Mouse (Mus musculus): ENCODE results near the gene Zmym4. TPM values are rescaled to one million over a fixed set of nuclear protein-coding genes. Genes with fewer than 3 reads are reported as not detected.
"Not testable (repeated sequence)": the region's sequence is repeated elsewhere in the genome, so short reads cannot be mapped to it uniquely, and the experiment has no call there.

Gene Zmym4
- 12.9 and 13.7 TPM in 2 replicates for polyA plus RNA-seq (2015; fragmentation: Nextera tagmentation; extraction: Ambion mirVana)

DNA sequence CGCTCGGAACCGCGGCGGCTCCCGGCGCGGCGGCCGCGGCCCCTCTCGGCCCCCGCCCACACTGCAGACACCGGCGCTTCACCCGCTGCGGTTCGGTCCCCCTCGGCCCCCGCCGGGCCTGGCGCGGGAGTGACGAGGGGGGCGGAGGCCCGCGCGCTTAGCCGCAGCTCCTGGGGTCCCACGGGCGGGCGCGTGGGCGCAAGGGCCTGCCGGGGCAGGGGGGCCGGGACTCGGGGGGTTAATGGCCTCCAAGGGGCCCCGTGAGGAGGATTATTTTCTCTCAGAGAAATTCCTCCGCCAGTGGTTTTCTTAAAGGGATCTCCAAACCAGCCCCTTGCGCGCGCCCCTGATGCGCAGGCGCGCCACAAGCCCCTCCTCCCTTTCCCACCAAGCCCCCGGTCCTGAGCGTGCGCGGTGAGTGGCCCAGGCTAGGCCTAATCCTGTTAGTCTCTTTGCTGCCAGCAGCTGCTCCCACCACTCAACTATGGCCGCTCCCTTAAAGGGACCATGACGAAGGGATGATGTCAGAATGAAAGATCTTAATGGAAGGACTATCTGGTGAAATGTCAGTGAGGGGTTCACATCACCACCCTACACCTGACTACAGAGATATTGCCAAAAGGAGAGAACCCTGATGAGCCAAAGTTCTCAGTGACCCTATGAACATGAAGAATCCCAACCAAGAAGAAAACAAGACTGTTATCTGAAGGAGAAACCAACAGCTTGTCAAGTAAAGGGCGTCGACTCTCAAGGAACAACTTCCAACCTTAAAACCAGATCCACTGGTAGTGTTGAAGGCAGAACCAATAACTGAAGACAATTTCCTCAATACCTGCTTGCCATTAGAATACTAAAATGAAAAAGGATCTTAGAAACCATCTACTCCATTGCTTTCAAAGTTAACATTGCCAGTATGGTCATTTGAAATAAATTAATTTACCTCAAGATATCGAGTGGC lies at the start of gene Zmym4:
Gene Zmym4 (minus strand): TSS at position 272 of the 958 bp plus-strand sequence.
- H3K4me2 ChIP-seq, result peak within 1 kb of the TSS; percentile 85
- no peaks in the 10 kb centered on the region for H3K27me3 ChIP-seq (replicated peaks)
- peak within 1 kb of the TSS; percentile 100 for H3K9ac ChIP-seq
- peak; percentile 88 for ATAC-seq (ENCODE audit: extremely low read depth, insufficient number of reproducible peaks, low FRiP score, low TSS enrichment)
- H3K9me3 ChIP-seq, result no peaks in the 10 kb centered on the region
- peak within 1 kb of the TSS; percentile 97 for H3K4me3 ChIP-seq
- H3K4me1 ChIP-seq, result peaks cover 8% of the 10 kb centered on the region
- no peaks in the 10 kb centered on the region for H3K36me3 ChIP-seq
- H3K27ac ChIP-seq (replicated peaks), result peak within 1 kb of the TSS; percentile 96
- WGBS, result 7% methylated on average over 37 of the region's 54 CpGs

DNA sequence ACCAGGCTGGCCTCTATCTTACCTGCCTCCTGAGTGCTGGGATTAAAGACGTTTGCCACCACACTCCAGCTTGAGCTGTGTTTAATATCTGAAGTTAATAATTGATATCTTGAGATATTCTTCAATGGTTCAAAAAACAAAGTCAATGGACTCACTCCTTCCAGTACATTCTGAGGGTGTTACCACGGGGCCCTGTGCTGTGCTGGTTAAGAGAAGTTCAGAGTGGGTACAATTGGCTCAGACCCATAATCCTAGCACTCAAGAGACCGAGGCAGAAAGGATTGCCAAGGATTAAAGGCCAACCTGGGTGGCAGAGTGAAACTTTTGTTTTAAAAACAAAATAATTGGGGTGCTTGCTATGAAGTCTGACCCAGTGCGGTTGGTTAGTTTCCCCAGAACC lies 48.4 kb upstream of the Zmym4 start:
- no peaks in the 10 kb centered on the region for H3K27me3 ChIP-seq (replicated peaks)
- H3K4me2 ChIP-seq, result no peak overlapping the region
- H3K4me3 ChIP-seq, result no peak overlapping the region
- no peak overlapping the region for H3K9ac ChIP-seq
- no peak for ATAC-seq (ENCODE audit: extremely low read depth, insufficient number of reproducible peaks, low FRiP score, low TSS enrichment)
- peaks cover 4% of the 10 kb centered on the region for H3K4me1 ChIP-seq
- 82% methylated on average over 4 of the region's 4 CpGs for WGBS
- no peak overlapping the region for H3K27ac ChIP-seq (replicated peaks)
- H3K36me3 ChIP-seq, result no peaks in the 10 kb centered on the region
- no peaks in the 10 kb centered on the region for H3K9me3 ChIP-seq

DNA sequence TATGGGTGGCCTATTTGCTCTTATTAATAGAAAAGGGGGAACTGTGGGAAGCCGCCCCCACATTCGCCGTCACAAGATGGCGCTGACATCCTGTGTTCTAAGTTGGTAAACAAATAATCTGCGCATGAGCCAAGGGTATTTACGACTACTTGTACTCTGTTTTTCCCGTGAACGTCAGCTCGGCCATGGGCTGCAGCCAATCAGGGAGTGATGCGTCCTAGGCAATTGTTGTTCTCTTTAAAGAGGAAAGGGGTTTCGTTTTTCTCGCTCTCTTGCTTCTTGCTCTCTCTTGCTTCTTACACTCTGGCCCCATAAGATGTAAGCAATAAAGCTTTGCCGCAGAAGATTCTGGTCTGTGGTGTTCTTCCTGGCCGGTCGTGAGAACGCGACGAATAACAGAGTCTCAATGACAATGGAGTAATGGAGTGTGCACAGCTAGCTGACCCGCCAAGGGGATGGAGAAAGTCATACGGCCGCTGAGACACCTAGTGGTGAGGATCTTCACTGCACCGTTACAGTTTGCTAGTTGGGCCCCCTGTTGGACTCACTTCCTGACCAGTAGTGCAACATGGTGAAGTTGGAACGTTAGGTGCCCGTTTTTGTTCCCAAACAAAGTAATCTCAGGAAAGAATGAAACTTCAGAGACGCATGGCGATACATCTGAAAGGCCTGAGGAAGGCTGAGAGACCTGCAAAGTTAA lies 47.5 kb upstream of the Zmym4 start:
- not testable (repeated sequence) for H3K27ac ChIP-seq (replicated peaks); H3K36me3 ChIP-seq; H3K9me3 ChIP-seq; H3K4me1 ChIP-seq; H3K27me3 ChIP-seq (replicated peaks)
- 16% methylated on average over 14 of the region's 26 CpGs for WGBS
- Histone ChIP-seq H3K9ac (0 out of 2 replicates have a peak overlapping the region, but pooled peaks have one; percentile 37), H3K4me2 (peak overlapping the region; percentile 44), H3K4me3 (peak overlapping the region; percentile 41)
- ATAC-seq (ENCODE audit: extremely low read depth, insufficient number of reproducible peaks, low FRiP score, low TSS enrichment), result peak; percentile 76; the same call in 1 of the 2 replicates

DNA sequence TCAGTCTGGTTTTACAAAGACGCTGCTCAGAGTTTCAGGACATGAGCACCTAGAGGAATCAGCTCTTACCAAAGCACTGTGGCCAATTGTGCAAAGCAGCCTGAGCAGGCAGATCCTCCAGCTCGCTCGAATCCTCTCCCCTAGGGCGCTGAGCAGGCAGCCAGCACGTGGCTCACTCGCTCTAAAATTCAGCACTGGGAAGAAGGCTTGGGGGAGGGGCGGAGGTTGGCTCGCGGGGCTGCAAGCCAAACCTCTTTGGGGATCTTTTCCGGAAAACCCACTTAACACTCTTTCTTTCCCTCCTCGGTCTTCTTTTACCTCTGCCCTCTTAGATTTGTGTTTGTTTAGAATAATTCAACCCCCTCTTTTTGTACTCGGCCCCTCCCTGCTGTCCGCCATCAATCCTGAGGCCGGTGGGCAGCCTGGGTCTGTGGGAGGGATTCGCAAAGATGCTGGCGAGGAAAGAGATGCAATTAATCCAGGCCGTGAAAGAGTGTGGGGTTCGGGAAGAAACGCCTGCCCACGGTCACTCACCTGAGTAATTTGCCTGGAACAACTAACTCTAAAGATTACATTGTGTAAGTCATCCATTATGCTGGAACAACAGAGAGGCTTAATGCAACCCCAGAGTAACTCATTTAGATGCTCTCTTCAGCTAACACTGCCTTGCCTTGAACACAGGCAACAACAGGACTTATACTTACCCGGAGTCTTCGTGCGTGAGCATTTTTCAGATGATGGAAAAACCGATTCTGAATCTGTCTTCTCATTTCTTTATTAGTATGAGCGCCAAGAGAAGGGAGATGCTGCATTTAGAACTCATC lies 37.4 kb upstream of the Zmym4 start:
- ATAC-seq (ENCODE audit: extremely low read depth, insufficient number of reproducible peaks, low FRiP score, low TSS enrichment), result no peak
- peaks cover 11% of the 10 kb centered on the region; the same call in 1 of the 2 replicates for H3K27me3 ChIP-seq (replicated peaks)
- no peaks in the 10 kb centered on the region for H3K36me3 ChIP-seq
- H3K27ac ChIP-seq (replicated peaks), result no peak overlapping the region
- peak overlapping the region; percentile 49 for H3K4me3 ChIP-seq
- peak overlapping the region; percentile 68 for H3K9ac ChIP-seq
- H3K9me3 ChIP-seq, result 0 out of 2 replicates have a peak, but pooled peaks cover 3% of the 10 kb centered on the region
- peaks cover 6% of the 10 kb centered on the region for H3K4me1 ChIP-seq
- 18% methylated on average over 25 of the region's 25 CpGs for WGBS
- peak overlapping the region; percentile 74 for H3K4me2 ChIP-seq

DNA sequence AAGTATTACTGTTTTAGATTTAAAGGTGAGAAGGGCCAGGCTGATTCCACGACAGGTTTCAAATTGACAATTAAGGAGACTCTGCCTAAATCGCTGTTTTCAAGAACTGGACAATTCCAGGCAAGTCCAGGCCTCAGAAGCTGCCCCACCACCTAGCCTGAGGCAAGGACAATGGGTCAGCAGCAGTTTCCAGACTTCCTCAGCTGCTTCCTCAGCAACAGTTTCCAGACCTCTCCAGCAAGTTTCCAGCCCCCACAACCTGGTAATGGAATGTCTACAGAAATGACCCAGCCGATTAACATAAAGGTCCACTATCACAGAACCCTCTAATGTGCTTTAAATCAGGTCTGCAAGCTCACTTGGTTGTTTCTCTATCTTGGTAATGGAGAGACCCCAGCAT lies 36.4 kb upstream of the Zmym4 start:
- Histone ChIP-seq H3K27me3 (replicated peaks) (peaks cover 12% of the 10 kb centered on the region; the same call in 1 of the 2 replicates), H3K4me3 (no peak overlapping the region), H3K27ac (replicated peaks) (no peak overlapping the region), H3K9ac (no peak overlapping the region), H3K4me2 (no peak overlapping the region), H3K4me1 (peaks cover 6% of the 10 kb centered on the region), H3K36me3 (no peaks in the 10 kb centered on the region), H3K9me3 (0 out of 2 replicates have a peak, but pooled peaks cover 3% of the 10 kb centered on the region)
- WGBS, result 69% methylated on average over 3 of the region's 3 CpGs
- no peak for ATAC-seq (ENCODE audit: extremely low read depth, insufficient number of reproducible peaks, low FRiP score, low TSS enrichment)

DNA sequence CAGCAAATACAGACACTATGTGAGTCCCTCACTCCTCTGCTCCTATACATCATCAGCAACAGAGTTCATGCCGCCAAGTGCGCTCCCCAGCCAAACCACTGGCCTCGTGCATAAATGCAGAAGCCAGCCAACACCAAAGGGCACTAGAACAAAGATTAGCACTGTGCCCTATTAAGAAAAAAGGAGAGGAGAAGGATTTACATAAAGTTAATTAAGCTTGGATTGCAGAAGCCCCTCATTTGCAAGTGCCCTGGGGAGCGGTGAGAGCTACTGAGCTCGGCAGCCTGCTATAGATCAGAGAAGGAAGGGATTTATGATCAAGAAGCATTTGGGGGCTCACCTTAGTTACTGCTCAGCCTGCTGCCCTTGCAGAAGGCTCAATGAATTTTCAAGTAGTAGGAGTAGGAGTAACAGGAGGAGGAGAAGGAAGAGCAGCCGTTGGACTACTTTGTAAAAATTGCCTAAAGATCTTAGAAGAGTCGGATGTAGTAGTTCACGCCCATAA lies 32.7 kb upstream of the Zmym4 start:
- H3K4me1 ChIP-seq, result peaks cover 6% of the 10 kb centered on the region
- H3K27ac ChIP-seq (replicated peaks), result no peak overlapping the region
- no peak overlapping the region for H3K9ac ChIP-seq
- WGBS, result 40% methylated on average over 8 of the region's 8 CpGs
- H3K4me3 ChIP-seq, result no peak overlapping the region
- peaks cover 9% of the 10 kb centered on the region; the same call in 1 of the 2 replicates for H3K27me3 ChIP-seq (replicated peaks)
- no peak overlapping the region for H3K4me2 ChIP-seq
- no peak for ATAC-seq (ENCODE audit: extremely low read depth, insufficient number of reproducible peaks, low FRiP score, low TSS enrichment)
- H3K36me3 ChIP-seq, result no peaks in the 10 kb centered on the region
- H3K9me3 ChIP-seq, result 0 out of 2 replicates have a peak, but pooled peaks cover 3% of the 10 kb centered on the region

DNA sequence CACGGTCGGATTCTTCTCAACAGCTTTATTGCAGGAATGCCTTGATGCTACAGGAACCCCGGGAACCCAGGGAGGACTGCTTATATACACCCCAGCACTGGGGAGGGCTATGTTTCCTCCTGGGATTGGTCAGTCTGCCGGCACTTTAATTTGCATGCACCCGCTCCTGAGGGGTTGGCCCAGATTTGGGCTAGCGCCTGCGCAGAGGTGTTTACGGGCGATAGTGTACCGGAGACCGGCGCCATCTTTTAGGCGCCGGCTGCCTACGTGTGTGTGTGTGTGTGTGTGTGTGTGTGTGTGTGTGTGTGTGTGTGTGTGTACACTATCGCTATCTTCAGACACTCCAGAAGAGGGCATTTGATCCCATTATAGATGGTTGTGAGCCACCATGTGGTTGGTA lies 31.4 kb upstream of the Zmym4 start:
- H3K4me3 ChIP-seq; H3K36me3 ChIP-seq; H3K9ac ChIP-seq; H3K4me2 ChIP-seq; H3K9me3 ChIP-seq; ATAC-seq (ENCODE audit: extremely low read depth, insufficient number of reproducible peaks, low FRiP score, low TSS enrichment); H3K4me1 ChIP-seq; H3K27me3 ChIP-seq (replicated peaks); H3K27ac ChIP-seq (replicated peaks): not testable (repeated sequence)
- WGBS, result 91% methylated on average over 16 of the region's 16 CpGs

DNA sequence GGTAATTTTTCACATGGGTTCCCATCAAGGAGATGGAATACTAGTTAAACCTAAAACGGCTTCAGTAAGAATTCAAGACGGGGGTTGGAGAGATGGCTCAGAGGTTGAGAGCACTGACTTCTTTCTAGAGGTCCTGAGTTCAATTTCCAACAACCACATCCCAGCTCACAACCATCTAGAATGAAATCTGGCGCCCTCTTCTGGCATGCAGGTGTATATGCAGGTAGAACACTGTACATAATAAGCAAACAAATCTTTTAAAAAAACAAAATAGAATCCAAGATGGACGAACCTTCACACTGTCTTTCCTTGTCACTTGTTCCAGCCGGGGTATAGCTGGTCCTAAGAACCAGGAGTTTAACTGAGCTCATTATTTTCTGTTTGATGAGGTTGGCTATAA lies 24.4 kb upstream of the Zmym4 start:
- no peaks in the 10 kb centered on the region for H3K4me1 ChIP-seq
- H3K27ac ChIP-seq (replicated peaks), result no peak overlapping the region
- ATAC-seq (ENCODE audit: extremely low read depth, insufficient number of reproducible peaks, low FRiP score, low TSS enrichment), result no peak
- H3K9me3 ChIP-seq, result no peaks in the 10 kb centered on the region
- H3K36me3 ChIP-seq, result no peaks in the 10 kb centered on the region
- 59% methylated on average over 5 of the region's 5 CpGs for WGBS
- no peaks in the 10 kb centered on the region for H3K27me3 ChIP-seq (replicated peaks)
- H3K4me3 ChIP-seq, result no peak overlapping the region
- H3K9ac ChIP-seq, result no peak overlapping the region
- no peak overlapping the region for H3K4me2 ChIP-seq

DNA sequence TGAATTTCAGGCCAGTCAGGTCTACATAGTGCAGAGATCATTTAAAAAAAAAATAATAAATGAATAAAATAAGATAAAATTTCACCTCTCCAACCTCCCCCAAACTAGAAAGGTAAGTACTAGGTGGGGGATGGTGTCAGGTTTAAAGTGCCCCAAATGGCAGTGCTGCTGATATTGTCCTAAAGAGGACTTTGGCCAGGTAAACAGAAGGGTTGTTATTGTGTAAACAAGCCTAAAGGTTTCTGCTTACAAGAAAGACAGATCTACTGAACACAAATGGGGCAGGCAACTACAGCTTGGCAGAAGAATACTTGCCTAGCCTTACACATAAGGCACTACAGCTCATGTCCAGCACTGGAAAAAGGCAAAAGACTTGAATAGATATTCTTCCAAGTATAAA lies 22.6 kb upstream of the Zmym4 start:
- H3K9me3 ChIP-seq, result no peaks in the 10 kb centered on the region
- no peak overlapping the region for H3K4me2 ChIP-seq
- H3K4me3 ChIP-seq, result no peak overlapping the region
- no peak for ATAC-seq (ENCODE audit: extremely low read depth, insufficient number of reproducible peaks, low FRiP score, low TSS enrichment)
- H3K27me3 ChIP-seq (replicated peaks), result no peaks in the 10 kb centered on the region
- no peak overlapping the region for H3K9ac ChIP-seq
- no peaks in the 10 kb centered on the region for H3K36me3 ChIP-seq
- H3K27ac ChIP-seq (replicated peaks), result no peak overlapping the region
- H3K4me1 ChIP-seq, result no peaks in the 10 kb centered on the region

DNA sequence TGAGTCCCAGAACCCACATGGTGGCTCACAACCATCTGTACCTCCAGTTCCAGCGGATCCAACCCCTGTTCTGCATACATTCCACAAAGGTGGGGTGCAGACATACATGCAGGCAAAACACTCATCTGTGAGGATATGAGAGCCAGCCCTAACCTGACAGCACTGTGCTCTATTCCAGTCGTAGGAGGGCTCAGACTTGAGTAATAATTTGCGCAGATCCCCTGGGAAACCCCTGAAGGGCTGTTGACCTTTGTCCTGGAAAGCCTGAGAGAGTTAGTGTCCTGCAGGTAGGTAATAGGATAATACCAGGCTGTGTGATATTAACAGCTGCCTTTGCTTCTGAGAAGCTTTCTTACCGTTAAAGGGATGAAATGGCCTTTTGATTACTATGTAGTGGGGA lies 20.6 kb upstream of the Zmym4 start:
- H3K4me2 ChIP-seq, result no peak overlapping the region
- no peak overlapping the region for H3K9ac ChIP-seq
- no peak overlapping the region for H3K27ac ChIP-seq (replicated peaks)
- H3K9me3 ChIP-seq, result no peaks in the 10 kb centered on the region
- no peak overlapping the region for H3K4me3 ChIP-seq
- no peak for ATAC-seq (ENCODE audit: extremely low read depth, insufficient number of reproducible peaks, low FRiP score, low TSS enrichment)
- no peaks in the 10 kb centered on the region for H3K4me1 ChIP-seq
- no peaks in the 10 kb centered on the region for H3K36me3 ChIP-seq
- no peaks in the 10 kb centered on the region for H3K27me3 ChIP-seq (replicated peaks)
- WGBS, result 73% methylated on average over 4 of the region's 4 CpGs

DNA sequence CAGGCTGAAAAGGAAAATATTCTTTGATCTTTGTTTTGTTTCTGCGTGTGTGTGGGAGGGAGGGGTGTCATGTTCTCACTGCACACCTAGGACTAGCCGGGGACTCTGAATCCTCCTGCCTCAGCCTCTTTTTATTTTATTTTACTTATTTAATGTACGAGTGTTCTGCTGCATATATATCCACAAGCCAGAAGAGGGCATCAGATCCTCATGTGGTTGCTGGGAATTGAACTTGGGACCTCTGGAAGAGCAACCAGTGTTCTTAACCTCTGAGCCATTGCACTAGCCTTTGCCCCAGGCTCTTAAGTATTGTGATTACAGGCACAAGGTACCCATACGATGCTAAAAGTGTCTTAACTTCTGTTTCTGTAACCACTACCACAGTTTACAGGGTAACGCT lies 18.8 kb upstream of the Zmym4 start:
- Histone ChIP-seq H3K27me3 (replicated peaks) (no peaks in the 10 kb centered on the region), H3K27ac (replicated peaks) (no peak overlapping the region), H3K36me3 (no peaks in the 10 kb centered on the region), H3K4me3 (no peak overlapping the region), H3K9me3 (no peaks in the 10 kb centered on the region), H3K9ac (no peak overlapping the region), H3K4me2 (no peak overlapping the region), H3K4me1 (no peaks in the 10 kb centered on the region)
- ATAC-seq (ENCODE audit: extremely low read depth, insufficient number of reproducible peaks, low FRiP score, low TSS enrichment), result no peak
- 78% methylated on average over 5 of the region's 5 CpGs for WGBS
